Mouse (Mus musculus) limb, embryonic 10.5 days (tissue): ENCODE data around the gene Itpkb. TPM values are rescaled to one million over a fixed set of nuclear protein-coding genes. Genes with fewer than 3 reads are reported as not detected.
"Not testable (repeated sequence)": the region's sequence is repeated elsewhere in the genome, so short reads cannot be mapped to it uniquely, and the experiment has no call there.

Experiments used
- DNase-seq: peaks from one replicate; pipeline ENCODE4 v3.0.0-alpha.2; 2017; ENCODE audit warnings: low spot score
- H3K27ac ChIP-seq: fragments of 300-500 bp; sonication (generic); 2 replicates; pipeline ENCODE4 v1.5.1; 2016; ENCODE audit warnings: mild to moderate bottlenecking
- H3K27me3 ChIP-seq: fragments of 300-500 bp; sonication (generic); 2 replicates; pipeline ENCODE4 v1.6.1; 2016; ENCODE audit warnings: low read depth, mild to moderate bottlenecking; ENCODE audit not compliant: poor library complexity, severe bottlenecking
- H3K36me3 ChIP-seq: fragments of 300-500 bp; sonication (generic); 2 replicates; pipeline ENCODE4 v1.6.1; 2016; ENCODE audit warnings: mild to moderate bottlenecking, moderate library complexity
- H3K4me1 ChIP-seq: fragments of 300-500 bp; sonication (generic); 2 replicates; pipeline ENCODE4 v1.6.1; 2016
- H3K4me3 ChIP-seq: fragments of 300-500 bp; sonication (generic); 2 replicates; pipeline ENCODE4 v1.5.1; 2016; ENCODE audit warnings: mild to moderate bottlenecking, moderate library complexity
- H3K9me3 ChIP-seq: fragments of 300-500 bp; sonication (generic); replicated peaks from 2 replicates; pipeline ENCODE4 v1.6.1; 2016; ENCODE audit warnings: mild to moderate bottlenecking
- WGBS: fragments of 180-500 bp; shearing (Covaris S2); methylation state at CpG from one replicate; pipeline ENCODE4 v1.1.7; 2016; 5-methylcytosine and 5-hydroxymethylcytosine counted together
- polyA plus RNA-seq: library from polyadenylated mRNA; unstranded; fragments of >200 nt; fragmentation: Nextera tagmentation; extraction: Ambion mirVana; gene quantifications from 2 replicates; pipeline ENCODE4 v1.2.1, GENCODE M21; 2016

Gene Itpkb
- polyA plus RNA-seq, 1 experiment from 2014 or later = 10.1 TPM

- no peaks in the 10 kb centered on the region for H3K9me3 ChIP-seq
- DNase-seq = no peak
- peaks cover 31% of the 10 kb centered on the region for H3K4me1 ChIP-seq
- WGBS = 19% methylated on average over 11 of the region's 11 CpGs
- peak overlapping the region; percentile 50 for H3K4me3 ChIP-seq
- no peaks in the 10 kb centered on the region for H3K27me3 ChIP-seq
- H3K36me3 ChIP-seq = peaks cover 3% of the 10 kb centered on the region; the same call in 1 of the 2 replicates
- peak overlapping the region; percentile 83; the same call in 1 of the 2 replicates for H3K27ac ChIP-seq
These were observed 57.6 kb downstream of the Itpkb start for GRCm38 (mm10) chr1:180387750-180388480.

- H3K4me3 ChIP-seq = no peak overlapping the region
- 63% methylated on average over 1 of the region's 1 CpGs for WGBS
- no peak overlapping the region for H3K27ac ChIP-seq
These were observed 58.2 kb downstream of the Itpkb start for GRCm38 (mm10) chr1:180388481-180388880.

GRCm38 (mm10) chr1:180389213-180389760 lies 59.0 kb downstream of the Itpkb start:
- not testable (repeated sequence) for DNase-seq, H3K4me3 ChIP-seq, H3K27ac ChIP-seq, H3K27me3 ChIP-seq, H3K9me3 ChIP-seq, H3K36me3 ChIP-seq
- WGBS = 85% methylated on average over 11 of the region's 11 CpGs
- peaks cover 30% of the 10 kb centered on the region for H3K4me1 ChIP-seq

More at GRCm38 (mm10) chr1:180388481-180388880, 58.2 kb downstream of the Itpkb start:
- Histone ChIP-seq H3K27me3 (no peaks in the 10 kb centered on the region), H3K36me3 (peaks cover under 1% of the 10 kb centered on the region; the same call in 1 of the 2 replicates), H3K9me3 (no peaks in the 10 kb centered on the region), H3K4me1 (peaks cover 31% of the 10 kb centered on the region)
- DNase-seq = no peak

- WGBS = 90% methylated on average over 3 of the region's 3 CpGs
- Histone ChIP-seq H3K27ac (no peak overlapping the region; the same call in 1 of the 2 replicates), H3K36me3 (no peaks in the 10 kb centered on the region), H3K4me3 (no peak overlapping the region), H3K4me1 (peaks cover 26% of the 10 kb centered on the region), H3K27me3 (no peaks in the 10 kb centered on the region), H3K9me3 (no peaks in the 10 kb centered on the region)
- no peak for DNase-seq
These were observed 60.0 kb downstream of the Itpkb start for GRCm38 (mm10) chr1:180390321-180390731.

- H3K27me3 ChIP-seq = no peaks in the 10 kb centered on the region
- 81% methylated on average over 10 of the region's 10 CpGs for WGBS
These were observed 60.7 kb downstream of the Itpkb start for GRCm38 (mm10) chr1:180390746-180391574.

GRCm38 (mm10) chr1:180391575-180391945 lies 61.3 kb downstream of the Itpkb start:
- peaks cover 23% of the 10 kb centered on the region for H3K4me1 ChIP-seq
- DNase-seq = no peak
- 91% methylated on average over 4 of the region's 4 CpGs for WGBS

More at GRCm38 (mm10) chr1:180390746-180391574, 60.7 kb downstream of the Itpkb start:
- Histone ChIP-seq H3K9me3 (no peaks in the 10 kb centered on the region), H3K4me1 (peaks cover 26% of the 10 kb centered on the region), H3K27ac (no peak overlapping the region; the same call in 1 of the 2 replicates), H3K36me3 (no peaks in the 10 kb centered on the region), H3K4me3 (no peak overlapping the region)
- DNase-seq = no peak

GRCm38 (mm10) chr1:180392137-180392798 lies 62.0 kb downstream of the Itpkb start:
- 69% methylated on average over 5 of the region's 5 CpGs for WGBS
- no peaks in the 10 kb centered on the region for H3K36me3 ChIP-seq
- H3K27ac ChIP-seq = no peak overlapping the region
- H3K9me3 ChIP-seq = no peaks in the 10 kb centered on the region
- H3K4me3 ChIP-seq = no peak overlapping the region
- no peaks in the 10 kb centered on the region for H3K27me3 ChIP-seq
- peaks cover 16% of the 10 kb centered on the region for H3K4me1 ChIP-seq
- DNase-seq = no peak

More at GRCm38 (mm10) chr1:180391575-180391945, 61.3 kb downstream of the Itpkb start:
- Histone ChIP-seq H3K27ac (no peak overlapping the region), H3K9me3 (no peaks in the 10 kb centered on the region), H3K36me3 (no peaks in the 10 kb centered on the region), H3K4me3 (no peak overlapping the region), H3K27me3 (no peaks in the 10 kb centered on the region)

GRCm38 (mm10) chr1:180393017-180393797 lies 62.9 kb downstream of the Itpkb start:
- H3K4me1 ChIP-seq = peaks cover 7% of the 10 kb centered on the region
- H3K36me3 ChIP-seq = no peaks in the 10 kb centered on the region
- H3K27me3 ChIP-seq = no peaks in the 10 kb centered on the region
- H3K27ac ChIP-seq = no peak overlapping the region
- no peaks in the 10 kb centered on the region for H3K9me3 ChIP-seq
- DNase-seq = no peak
- H3K4me3 ChIP-seq = no peak overlapping the region
- WGBS = 93% methylated on average over 9 of the region's 9 CpGs

GRCm38 (mm10) chr1:180393873-180394272 lies 63.6 kb downstream of the Itpkb start:
- H3K36me3 ChIP-seq = no peaks in the 10 kb centered on the region
- 0 out of 2 replicates have a peak, but pooled peaks cover 3% of the 10 kb centered on the region for H3K4me1 ChIP-seq
- 94% methylated on average over 12 of the region's 12 CpGs for WGBS
- H3K27me3 ChIP-seq = no peaks in the 10 kb centered on the region
- no peak overlapping the region for H3K4me3 ChIP-seq
- no peak overlapping the region for H3K27ac ChIP-seq
- H3K9me3 ChIP-seq = no peaks in the 10 kb centered on the region
- no peak for DNase-seq

GRCm38 (mm10) chr1:180397734-180398133 lies 67.4 kb downstream of the Itpkb start:
- Histone ChIP-seq H3K36me3 (no peaks in the 10 kb centered on the region), H3K27ac (no peak overlapping the region), H3K9me3 (no peaks in the 10 kb centered on the region), H3K27me3 (no peaks in the 10 kb centered on the region), H3K4me1 (peaks cover 10% of the 10 kb centered on the region), H3K4me3 (no peak overlapping the region)
- DNase-seq = no peak
- WGBS = 76% methylated on average over 5 of the region's 5 CpGs

- Histone ChIP-seq H3K4me3 (no peak overlapping the region), H3K4me1 (peaks cover 15% of the 10 kb centered on the region), H3K27me3 (no peaks in the 10 kb centered on the region), H3K27ac (no peak overlapping the region), H3K36me3 (no peaks in the 10 kb centered on the region), H3K9me3 (no peaks in the 10 kb centered on the region)
- DNase-seq = no peak
- 77% methylated on average over 3 of the region's 3 CpGs for WGBS
These were observed 68.2 kb downstream of the Itpkb start for GRCm38 (mm10) chr1:180398446-180398845.
